Mouse (Mus musculus) limb, embryonic 10.5 days (tissue): Measurements from ENCODE around the gene Vkorc1. TPM values are rescaled to one million over a fixed set of nuclear protein-coding genes. Genes with fewer than 3 reads are reported as not detected.

Source experiments
- DNase-seq: peaks from one replicate; pipeline ENCODE4 v3.0.0-alpha.2; 2017; ENCODE audit warnings: low spot score
- H3K27ac ChIP-seq: fragments of 300-500 bp; sonication (generic); 2 replicates; pipeline ENCODE4 v1.5.1; 2016; ENCODE audit warnings: mild to moderate bottlenecking
- H3K27me3 ChIP-seq: fragments of 300-500 bp; sonication (generic); 2 replicates; pipeline ENCODE4 v1.6.1; 2016; ENCODE audit warnings: low read depth, mild to moderate bottlenecking; ENCODE audit not compliant: poor library complexity, severe bottlenecking
- H3K36me3 ChIP-seq: fragments of 300-500 bp; sonication (generic); 2 replicates; pipeline ENCODE4 v1.6.1; 2016; ENCODE audit warnings: mild to moderate bottlenecking, moderate library complexity
- H3K4me1 ChIP-seq: fragments of 300-500 bp; sonication (generic); 2 replicates; pipeline ENCODE4 v1.6.1; 2016
- H3K4me3 ChIP-seq: fragments of 300-500 bp; sonication (generic); 2 replicates; pipeline ENCODE4 v1.5.1; 2016; ENCODE audit warnings: mild to moderate bottlenecking, moderate library complexity
- H3K9me3 ChIP-seq: fragments of 300-500 bp; sonication (generic); replicated peaks from 2 replicates; pipeline ENCODE4 v1.6.1; 2016; ENCODE audit warnings: mild to moderate bottlenecking
- WGBS: fragments of 180-500 bp; shearing (Covaris S2); methylation state at CpG from one replicate; pipeline ENCODE4 v1.1.7; 2016; 5-methylcytosine and 5-hydroxymethylcytosine counted together
- polyA plus RNA-seq: library from polyadenylated mRNA; unstranded; fragments of >200 nt; fragmentation: Nextera tagmentation; extraction: Ambion mirVana; gene quantifications from 2 replicates; pipeline ENCODE4 v1.2.1, GENCODE M21; 2016

Gene Vkorc1
- polyA plus RNA-seq, 1 experiment from 2014 or later: 51.8 TPM

- 95% methylated on average over 6 of the region's 6 CpGs for WGBS
- H3K9me3 ChIP-seq: no peaks in the 10 kb centered on the region
- H3K27me3 ChIP-seq: no peaks in the 10 kb centered on the region
- no peaks in the 10 kb centered on the region for H3K36me3 ChIP-seq
- H3K27ac ChIP-seq: no peak overlapping the region
- H3K4me3 ChIP-seq: no peak overlapping the region
- no peak for DNase-seq
- no peaks in the 10 kb centered on the region for H3K4me1 ChIP-seq
Measured at GRCm38 (mm10) chr7:127858258-127858657, 37.2 kb downstream of the Vkorc1 start.

GRCm38 (mm10) chr7:127850906-127851305 is 44.5 kb downstream of the Vkorc1 start:
- DNase-seq: no peak
- Histone ChIP-seq H3K36me3 (peaks cover 23% of the 10 kb centered on the region), H3K27me3 (no peaks in the 10 kb centered on the region), H3K9me3 (no peaks in the 10 kb centered on the region), H3K27ac (no peak overlapping the region), H3K4me3 (no peak overlapping the region), H3K4me1 (no peaks in the 10 kb centered on the region)
- WGBS: 77% methylated on average over 5 of the region's 5 CpGs

GRCm38 (mm10) chr7:127849973-127850875 is 45.2 kb downstream of the Vkorc1 start:
- no peak overlapping the region for H3K27ac ChIP-seq
- DNase-seq: no peak
- H3K4me3 ChIP-seq: no peak overlapping the region
- no peaks in the 10 kb centered on the region for H3K9me3 ChIP-seq
- no peaks in the 10 kb centered on the region for H3K4me1 ChIP-seq
- no peaks in the 10 kb centered on the region for H3K27me3 ChIP-seq
- 78% methylated on average over 6 of the region's 6 CpGs for WGBS
- H3K36me3 ChIP-seq: peaks cover 28% of the 10 kb centered on the region

Other genes with a start within 250 kb of the Vkorc1 start
- 77.9 and 79.5 TPM in 2 replicates for gene Bcl7c, start 186.7 kb downstream of the Vkorc1 start, polyA plus RNA-seq
- 11.1 and 14.2 TPM in 2 replicates for gene Ctf1, start 182.9 kb downstream of the Vkorc1 start, polyA plus RNA-seq
- gene Ctf2, start 163.5 kb downstream of the Vkorc1 start, polyA plus RNA-seq: 0.28 and 0.73 TPM in 2 replicates
- gene Fbxl19, start 151.1 kb downstream of the Vkorc1 start, polyA plus RNA-seq: 9.4 and 10.8 TPM in 2 replicates
- 15.2 and 16.0 TPM in 2 replicates for gene Orai3, start 125.8 kb downstream of the Vkorc1 start, polyA plus RNA-seq
- 21.9 and 24.2 TPM in 2 replicates for gene Setd1a, start 118.9 kb downstream of the Vkorc1 start, polyA plus RNA-seq
- not detected in 2 replicates for gene Gm49388, start 110.0 kb downstream of the Vkorc1 start, polyA plus RNA-seq
- 5.5 and 8.2 TPM in 2 replicates for gene Hsd3b7, start 95.0 kb downstream of the Vkorc1 start, polyA plus RNA-seq
- 20.2 and 28.5 TPM in 2 replicates for gene Stx4a, start 71.3 kb downstream of the Vkorc1 start, polyA plus RNA-seq
- 3.9 and 9.3 TPM in 2 replicates for gene Stx1b, start 71.1 kb downstream of the Vkorc1 start, polyA plus RNA-seq
- 20.0 and 20.3 TPM in 2 replicates for gene Zfp646, start 19.4 kb downstream of the Vkorc1 start, polyA plus RNA-seq
- gene Zfp668, start 18.8 kb downstream of the Vkorc1 start, polyA plus RNA-seq: 47.9 and 48.0 TPM in 2 replicates
- gene Prss53, start 4.6 kb downstream of the Vkorc1 start, polyA plus RNA-seq: 0.50 and 0.75 TPM in 2 replicates
- not detected in 2 replicates for gene Gm21974, start 163 bp downstream of the Vkorc1 start, polyA plus RNA-seq
- 130 and 137 TPM in 2 replicates for gene Bckdk, start 8.5 kb upstream of the Vkorc1 start, polyA plus RNA-seq
- 48.0 and 53.0 TPM in 2 replicates for gene Kat8, start 16.9 kb upstream of the Vkorc1 start, polyA plus RNA-seq
- gene Prss8, start 34.5 kb upstream of the Vkorc1 start, polyA plus RNA-seq: 6.3 and 7.2 TPM in 2 replicates
- gene Prss36, start 51.1 kb upstream of the Vkorc1 start, polyA plus RNA-seq: 9.7 and 10.1 TPM in 2 replicates
- 408 and 469 TPM in 2 replicates for gene Fus, start 71.8 kb upstream of the Vkorc1 start, polyA plus RNA-seq
- gene Pycard, start 98.2 kb upstream of the Vkorc1 start, polyA plus RNA-seq: 5.2 and 6.5 TPM in 2 replicates
- not detected in 2 replicates for gene Trim72, start 108.3 kb upstream of the Vkorc1 start, polyA plus RNA-seq
- gene Itgam, start 167.0 kb upstream of the Vkorc1 start, polyA plus RNA-seq: 0.28 and 0.40 TPM in 2 replicates
- not detected in 2 replicates for gene Gm49368, start 167.1 kb upstream of the Vkorc1 start, polyA plus RNA-seq
- gene Itgax, start 233.9 kb upstream of the Vkorc1 start, polyA plus RNA-seq: not detected in 2 replicates